Mouse (Mus musculus) CH12.LX (cell line): ENCODE results near the gene Tspear.

Experiments used
- CTCF ChIP-seq, 2 experiments: IDR thresholded peaks in 1 of 2; conservative IDR thresholded peaks in 1 of 2; 2 replicates each; pipeline ENCODE4 v1.5.1; 2011 to 2012; ENCODE audit warnings: low read depth in 2 of 2, low read length in 2 of 2, improper control_type of control experiment in 1 of 2, inconsistent platforms in 1 of 2, mild to moderate bottlenecking in 1 of 2, moderate library complexity in 1 of 2
- JUND ChIP-seq: conservative IDR thresholded peaks from 2 replicates; pipeline ENCODE4 v1.6.1; 2011; ENCODE audit warnings: low read depth, low read length, improper control_type of control experiment
- MAFK ChIP-seq: IDR thresholded peaks from 2 replicates; pipeline ENCODE4 v1.6.1; 2011; ENCODE audit warnings: low read length, improper control_type of control experiment; ENCODE audit not compliant: insufficient replicate concordance
- POLR2AphosphoS2 ChIP-seq: IDR thresholded peaks from 2 replicates; pipeline ENCODE4 v1.6.1; 2011; ENCODE audit warnings: low read depth, low read length, improper control_type of control experiment
- UBTF ChIP-seq: IDR thresholded peaks from 2 replicates; pipeline ENCODE4 v1.6.1; 2012; ENCODE audit warnings: low read depth, mild to moderate bottlenecking, inconsistent platforms, low read length, improper control_type of control experiment, moderate library complexity

DNA sequence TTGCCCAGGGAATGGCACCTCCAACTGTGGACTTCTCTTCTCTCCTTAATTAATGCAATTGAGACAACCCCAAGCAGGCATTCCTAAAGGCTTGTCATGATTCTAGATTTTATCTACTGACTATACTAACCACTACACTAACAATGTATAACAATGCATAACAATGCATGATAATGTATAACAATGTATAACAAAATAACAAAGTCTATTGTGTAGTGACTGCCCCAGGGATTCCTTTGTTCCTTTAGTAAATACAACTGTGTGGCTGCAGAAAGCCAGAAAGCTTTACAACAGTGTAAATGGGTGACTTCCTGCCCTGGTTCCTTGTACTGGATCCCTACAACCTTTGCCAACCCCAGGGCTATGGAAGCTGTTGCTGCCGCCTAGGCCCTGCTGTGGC is 49.6 kb downstream of the Tspear start:
- TF ChIP-seq CTCF (conservative IDR thresholded peaks at IDR 0.05 in 1 of 2, IDR thresholded peaks at IDR 0.05 in 1 of 2; ENCODE audit: low read depth in 2 of 2, low read length in 2 of 2) (no peak), JUND (no peak), POLR2AphosphoS2 (no peak), UBTF (no peak), MAFK (no peak)
